Mouse (Mus musculus): ENCODE measurements around the gene Vdac2.

Gene Vdac2

DNA sequence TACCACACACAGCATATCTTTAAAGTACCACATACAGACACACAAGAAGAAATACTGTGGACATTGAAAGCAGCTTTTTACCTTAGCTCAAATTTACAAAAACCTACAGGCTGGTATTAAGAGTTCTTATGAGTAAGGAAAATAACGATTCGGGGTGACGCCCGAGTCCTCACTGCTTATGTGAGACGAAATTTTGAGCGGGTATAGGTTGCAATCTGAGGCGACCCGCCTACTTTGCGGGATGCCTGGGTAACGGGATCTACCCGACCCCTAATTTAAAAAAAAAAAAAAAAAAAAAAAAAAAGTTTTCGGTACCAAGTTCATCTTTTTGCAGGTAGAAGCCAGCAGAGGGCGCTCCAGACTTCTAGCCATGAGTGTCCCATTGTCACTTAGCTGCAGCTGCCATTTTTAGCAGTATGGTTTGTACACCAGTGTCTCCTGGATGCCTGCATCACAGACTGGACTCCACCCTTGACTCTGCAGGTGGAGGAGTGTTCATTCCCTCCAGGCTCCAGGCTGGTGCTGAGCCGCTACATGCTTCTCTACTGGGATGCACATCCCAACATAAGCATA, 12.4 kb upstream of the Vdac2 start:
- Histone ChIP-seq H3K4me3 (replicated peaks; ENCODE audit: low read length) (no peak overlapping the region), H3K4me1 (replicated peaks; ENCODE audit: low read depth, low read length) (peaks cover 31% of the 10 kb centered on the region), H3K27me3 (ENCODE audit: insufficient read depth, low read length) (no peaks in the 10 kb centered on the region), H3K9me3 (ENCODE audit: low read length) (no peaks in the 10 kb centered on the region), H3K36me3 (ENCODE audit: insufficient read depth, low read length) (no peaks in the 10 kb centered on the region)
- TF ChIP-seq NANOG (IDR thresholded peaks at IDR 0.05; ENCODE audit: borderline replicate concordance, low read length) (no peak), POU5F1 (IDR thresholded peaks at IDR 0.05; ENCODE audit: borderline replicate concordance, low read length) (no peak), CTCF (conservative IDR thresholded peaks at IDR 0.05; ENCODE audit: low read length) (peak; percentile 63)

DNA sequence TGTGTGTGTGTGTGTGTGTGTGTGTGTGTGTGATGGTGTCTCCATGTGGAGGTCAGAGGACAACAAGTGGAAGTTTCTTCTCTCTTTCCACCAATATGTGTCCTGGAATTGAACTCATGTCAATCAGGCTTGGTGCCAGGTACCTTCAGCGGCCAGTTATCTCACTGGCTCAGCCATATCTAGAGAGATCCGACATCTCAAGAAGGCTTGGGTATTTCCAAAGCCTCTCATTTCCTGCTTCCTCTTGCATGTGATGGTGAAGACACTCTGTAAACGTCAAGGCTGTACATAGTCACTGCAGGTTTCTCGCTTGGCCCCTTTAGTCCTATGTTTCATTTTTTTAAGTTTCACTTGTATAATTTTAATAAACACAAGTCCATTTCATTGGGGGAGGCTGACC, 11.8 kb upstream of the Vdac2 start:
- no peak overlapping the region for H3K4me3 ChIP-seq (replicated peaks; ENCODE audit: low read length)
- no peak for TF ChIP-seq CTCF (conservative IDR thresholded peaks at IDR 0.05; ENCODE audit: low read length)
- no peak for TF ChIP-seq NANOG (IDR thresholded peaks at IDR 0.05; ENCODE audit: borderline replicate concordance, low read length)
- no peak for TF ChIP-seq POU5F1 (IDR thresholded peaks at IDR 0.05; ENCODE audit: borderline replicate concordance, low read length)
- no peaks in the 10 kb centered on the region for H3K36me3 ChIP-seq (ENCODE audit: insufficient read depth, low read length)
- H3K4me1 ChIP-seq (replicated peaks; ENCODE audit: low read depth, low read length) = peaks cover 36% of the 10 kb centered on the region
- H3K27me3 ChIP-seq (ENCODE audit: insufficient read depth, low read length) = no peaks in the 10 kb centered on the region
- no peaks in the 10 kb centered on the region for H3K9me3 ChIP-seq (ENCODE audit: low read length)

DNA sequence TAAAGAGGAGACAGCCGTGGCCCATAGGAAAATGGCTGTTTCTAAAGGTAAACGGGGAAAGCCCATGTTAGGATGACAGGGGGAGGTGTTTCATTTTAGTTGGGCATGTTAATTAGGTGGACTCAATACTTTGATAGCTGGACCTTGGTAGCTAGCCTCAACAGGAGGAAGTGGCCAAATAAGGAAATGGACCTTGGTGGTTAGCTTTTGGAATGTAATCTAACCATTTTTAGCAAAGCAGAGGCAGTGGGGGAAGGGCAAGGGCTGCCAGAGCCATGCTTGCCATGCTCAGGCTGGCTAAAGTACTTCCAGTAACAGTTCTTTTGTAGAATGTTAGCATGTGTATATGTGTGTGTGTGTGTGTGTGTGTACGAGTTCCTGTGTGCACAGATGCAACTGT, 11.2 kb upstream of the Vdac2 start:
- no peak for TF ChIP-seq CTCF (conservative IDR thresholded peaks at IDR 0.05; ENCODE audit: low read length)
- no peak for TF ChIP-seq POU5F1 (IDR thresholded peaks at IDR 0.05; ENCODE audit: borderline replicate concordance, low read length)
- no peak for TF ChIP-seq NANOG (IDR thresholded peaks at IDR 0.05; ENCODE audit: borderline replicate concordance, low read length)
- H3K9me3 ChIP-seq (ENCODE audit: low read length) = no peaks in the 10 kb centered on the region
- no peak overlapping the region for H3K4me3 ChIP-seq (replicated peaks; ENCODE audit: low read length)
- no peaks in the 10 kb centered on the region for H3K27me3 ChIP-seq (ENCODE audit: insufficient read depth, low read length)
- H3K4me1 ChIP-seq (replicated peaks; ENCODE audit: low read depth, low read length) = peaks cover 36% of the 10 kb centered on the region
- no peaks in the 10 kb centered on the region for H3K36me3 ChIP-seq (ENCODE audit: insufficient read depth, low read length)

DNA sequence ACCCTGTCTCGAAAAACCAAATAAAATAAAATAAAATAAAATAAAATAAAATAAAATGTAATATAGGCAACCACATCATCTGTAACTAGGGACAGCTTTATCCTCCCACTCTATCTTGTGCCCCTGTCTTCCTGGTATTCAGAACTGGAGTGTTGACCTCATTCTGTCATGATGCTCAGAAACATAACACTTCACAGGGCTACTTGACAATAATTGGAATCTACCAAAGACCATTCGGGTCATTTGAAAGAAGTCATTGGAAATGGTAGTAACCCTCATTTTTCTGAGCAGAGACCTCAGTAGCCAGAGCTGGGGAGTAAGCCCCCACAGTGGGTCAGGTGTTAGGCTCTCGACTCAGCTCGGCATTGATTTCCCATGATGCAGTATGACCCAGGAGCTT, 10.4 kb upstream of the Vdac2 start:
- Histone ChIP-seq H3K9me3 (ENCODE audit: low read length) (no peaks in the 10 kb centered on the region), H3K4me1 (replicated peaks; ENCODE audit: low read depth, low read length) (peaks cover 36% of the 10 kb centered on the region), H3K27me3 (ENCODE audit: insufficient read depth, low read length) (no peaks in the 10 kb centered on the region), H3K36me3 (ENCODE audit: insufficient read depth, low read length) (no peaks in the 10 kb centered on the region), H3K4me3 (replicated peaks; ENCODE audit: low read length) (no peak overlapping the region)
- TF ChIP-seq POU5F1 (IDR thresholded peaks at IDR 0.05; ENCODE audit: borderline replicate concordance, low read length) (no peak), NANOG (IDR thresholded peaks at IDR 0.05; ENCODE audit: borderline replicate concordance, low read length) (no peak), CTCF (conservative IDR thresholded peaks at IDR 0.05; ENCODE audit: low read length) (no peak)

DNA sequence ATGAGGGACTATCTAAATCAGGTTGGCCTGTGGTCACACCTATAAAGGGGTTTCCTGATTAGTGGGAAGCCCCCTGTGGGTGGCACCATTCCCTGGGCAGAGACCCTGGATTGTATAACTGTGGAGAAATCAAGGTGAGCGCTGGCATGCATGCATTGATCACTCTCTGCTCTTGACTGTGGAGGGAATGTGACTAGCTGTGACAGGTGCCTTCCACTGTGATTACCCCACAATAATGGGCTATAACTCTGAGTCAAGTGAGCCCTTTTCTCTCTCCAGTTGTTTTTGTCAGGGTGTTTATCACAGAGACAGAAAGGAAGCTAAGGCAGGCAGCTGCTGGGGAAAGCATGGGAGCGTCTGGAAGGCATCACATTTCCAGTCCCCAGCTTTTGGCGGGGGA, 8.8 kb upstream of the Vdac2 start:
- no peak overlapping the region for H3K4me3 ChIP-seq (replicated peaks; ENCODE audit: low read length)
- no peaks in the 10 kb centered on the region for H3K27me3 ChIP-seq (ENCODE audit: insufficient read depth, low read length)
- H3K4me1 ChIP-seq (replicated peaks; ENCODE audit: low read depth, low read length) = peaks cover 36% of the 10 kb centered on the region
- H3K36me3 ChIP-seq (ENCODE audit: insufficient read depth, low read length) = no peaks in the 10 kb centered on the region
- no peaks in the 10 kb centered on the region for H3K9me3 ChIP-seq (ENCODE audit: low read length)
- no peak for TF ChIP-seq CTCF (conservative IDR thresholded peaks at IDR 0.05; ENCODE audit: low read length)
- TF ChIP-seq POU5F1 (IDR thresholded peaks at IDR 0.05; ENCODE audit: borderline replicate concordance, low read length) = no peak
- no peak for TF ChIP-seq NANOG (IDR thresholded peaks at IDR 0.05; ENCODE audit: borderline replicate concordance, low read length)

DNA sequence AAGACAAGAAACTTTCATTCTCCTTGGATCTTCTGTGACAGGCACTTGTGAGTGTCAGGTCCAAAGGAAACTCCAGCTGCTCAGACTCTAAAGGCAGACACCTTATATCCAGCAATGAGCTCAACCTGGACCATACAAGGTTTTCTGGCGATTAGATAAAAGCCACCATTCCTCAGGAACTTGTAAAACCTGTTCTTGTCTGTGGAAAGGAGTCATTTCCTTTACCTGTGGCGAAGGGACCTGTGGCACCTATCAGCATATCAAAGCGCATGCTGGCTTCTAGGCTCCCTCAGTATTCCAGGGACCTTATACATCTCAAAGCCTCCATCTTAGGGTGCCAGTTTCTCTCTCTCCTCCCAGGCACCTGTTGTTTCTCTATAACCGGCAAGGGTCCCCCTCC, 7.6 kb upstream of the Vdac2 start:
- H3K9me3 ChIP-seq (ENCODE audit: low read length) = no peaks in the 10 kb centered on the region
- H3K27me3 ChIP-seq (ENCODE audit: insufficient read depth, low read length) = no peaks in the 10 kb centered on the region
- no peak overlapping the region for H3K4me3 ChIP-seq (replicated peaks; ENCODE audit: low read length)
- TF ChIP-seq POU5F1 (IDR thresholded peaks at IDR 0.05; ENCODE audit: borderline replicate concordance, low read length) (no peak), CTCF (conservative IDR thresholded peaks at IDR 0.05; ENCODE audit: low read length) (no peak), NANOG (IDR thresholded peaks at IDR 0.05; ENCODE audit: borderline replicate concordance, low read length) (no peak)
- no peaks in the 10 kb centered on the region for H3K36me3 ChIP-seq (ENCODE audit: insufficient read depth, low read length)
- H3K4me1 ChIP-seq (replicated peaks; ENCODE audit: low read depth, low read length) = peaks cover 29% of the 10 kb centered on the region

DNA sequence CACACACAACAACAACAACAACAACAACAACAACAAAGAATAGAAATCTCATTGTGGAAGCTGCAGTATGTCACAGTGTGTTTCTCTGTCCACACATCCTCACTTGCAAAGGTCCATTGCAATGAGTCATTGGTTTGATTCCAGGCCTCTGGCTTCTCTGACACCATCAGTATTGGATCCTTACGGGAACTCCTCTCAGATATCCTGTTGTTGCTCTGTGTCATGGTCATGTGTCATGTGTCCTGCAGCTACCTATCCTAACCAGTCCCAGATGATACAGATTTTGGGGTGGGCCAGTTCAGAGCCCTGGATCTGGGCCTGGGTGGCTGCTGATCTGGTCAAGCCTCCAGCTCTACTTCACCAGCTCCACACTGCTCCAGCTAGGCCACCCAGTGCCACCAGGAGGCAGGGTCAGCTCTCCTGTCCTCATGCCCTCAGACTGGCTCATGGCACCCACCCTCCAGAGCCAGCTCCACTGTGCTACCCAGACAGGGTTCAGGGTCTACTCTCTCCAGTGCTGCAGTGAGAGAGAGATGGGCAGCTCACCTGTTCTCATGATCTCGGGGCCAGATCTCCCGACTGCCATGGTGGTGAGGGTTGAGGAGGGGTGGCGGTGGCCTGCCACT, 4.0 kb upstream of the Vdac2 start:
- H3K4me3 ChIP-seq (replicated peaks; ENCODE audit: low read length) = no peak overlapping the region
- H3K27me3 ChIP-seq (ENCODE audit: insufficient read depth, low read length) = peaks cover 12% of the 10 kb centered on the region
- no peaks in the 10 kb centered on the region for H3K36me3 ChIP-seq (ENCODE audit: insufficient read depth, low read length)
- no peaks in the 10 kb centered on the region for H3K9me3 ChIP-seq (ENCODE audit: low read length)
- TF ChIP-seq CTCF (conservative IDR thresholded peaks at IDR 0.05; ENCODE audit: low read length) (no peak), NANOG (IDR thresholded peaks at IDR 0.05; ENCODE audit: borderline replicate concordance, low read length) (no peak), POU5F1 (IDR thresholded peaks at IDR 0.05; ENCODE audit: borderline replicate concordance, low read length) (no peak)
- H3K4me1 ChIP-seq (replicated peaks; ENCODE audit: low read depth, low read length) = peaks cover 15% of the 10 kb centered on the region; the same call in 1 of the 2 replicates

DNA sequence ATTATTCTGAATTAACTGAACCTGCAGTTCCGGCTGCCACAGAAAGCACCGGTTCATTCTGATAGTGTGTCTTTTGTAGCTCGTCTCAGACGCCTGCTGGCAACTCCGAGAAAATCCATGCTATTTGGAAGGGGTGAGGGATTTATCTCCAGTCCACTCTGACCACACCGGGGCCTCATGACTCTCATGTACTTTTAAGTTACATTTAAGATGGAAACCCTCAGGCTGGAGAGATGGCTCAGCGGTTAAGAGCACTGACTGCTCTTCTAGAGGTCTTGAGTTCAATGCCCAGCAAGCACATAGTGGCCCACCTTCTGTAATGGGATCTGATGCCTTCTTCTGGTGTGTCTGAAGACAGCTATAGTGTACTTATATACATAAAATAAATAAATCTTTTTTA, 2.7 kb upstream of the Vdac2 start:
- Histone ChIP-seq H3K4me3 (replicated peaks; ENCODE audit: low read length) (no peak overlapping the region), H3K36me3 (ENCODE audit: insufficient read depth, low read length) (no peaks in the 10 kb centered on the region), H3K4me1 (replicated peaks; ENCODE audit: low read depth, low read length) (peaks cover 8% of the 10 kb centered on the region; the same call in 1 of the 2 replicates), H3K9me3 (ENCODE audit: low read length) (no peaks in the 10 kb centered on the region), H3K27me3 (ENCODE audit: insufficient read depth, low read length) (peaks cover 17% of the 10 kb centered on the region)
- TF ChIP-seq CTCF (conservative IDR thresholded peaks at IDR 0.05; ENCODE audit: low read length) (no peak), POU5F1 (IDR thresholded peaks at IDR 0.05; ENCODE audit: borderline replicate concordance, low read length) (no peak)
